Mouse (Mus musculus) urinary bladder, postnatal 36 days (tissue): ENCODE data around the gene Pglyrp4.
"Not testable (repeated sequence)": the region's sequence is repeated elsewhere in the genome, so short reads cannot be mapped to it uniquely, and the experiment has no call there.

Experiments used
- DNase-seq, 2 experiments: peaks; one replicate each; pipeline ENCODE4 v3.0.0; 2022; ENCODE audit warnings: low spot score in 2 of 2, mixed read lengths in 1 of 2

The Pglyrp4 gene

DNA sequence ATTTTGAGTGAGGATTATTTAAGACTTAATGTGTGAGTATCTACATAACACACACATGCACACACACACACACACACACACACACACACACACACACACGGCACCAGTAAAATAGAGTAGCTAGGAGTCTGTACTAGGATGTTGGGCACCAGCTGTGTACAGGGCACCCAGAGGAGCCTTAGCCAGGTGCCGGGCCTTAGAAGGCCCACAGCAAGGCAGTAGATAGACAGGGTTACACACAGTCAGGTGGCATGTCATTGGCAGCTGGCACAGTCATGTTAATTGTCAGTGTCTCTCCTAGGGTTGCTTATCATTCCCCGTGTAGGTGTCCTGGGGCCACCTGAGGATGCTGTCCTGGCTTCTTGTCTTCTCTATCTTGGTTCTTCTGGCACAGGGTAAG lies at the start of gene Pglyrp4:
Gene Pglyrp4 (plus strand): TSS at position 301 of the 400 bp plus-strand sequence.
- no peak for DNase-seq

DNA sequence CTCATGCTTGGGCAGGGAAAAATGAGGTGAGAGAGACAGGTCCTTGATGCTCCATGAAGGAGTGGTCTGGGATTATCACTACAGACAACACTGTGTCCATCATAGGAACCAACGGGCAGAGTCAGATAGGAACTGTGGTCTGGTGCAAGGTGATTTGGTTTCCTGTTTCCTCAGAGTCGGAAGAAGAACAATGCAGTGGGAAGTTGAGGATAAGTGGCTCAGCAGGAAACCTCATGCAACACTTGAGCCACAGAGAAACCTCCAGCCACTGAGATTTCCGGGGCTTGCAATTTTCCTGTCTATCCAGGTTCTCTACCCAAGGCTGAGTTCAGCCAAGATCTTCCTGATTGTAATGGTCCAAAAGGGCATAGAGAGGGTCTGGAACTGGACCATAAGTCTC lies 48.0 kb upstream of the Pglyrp4 start:
- no peak for DNase-seq

DNA sequence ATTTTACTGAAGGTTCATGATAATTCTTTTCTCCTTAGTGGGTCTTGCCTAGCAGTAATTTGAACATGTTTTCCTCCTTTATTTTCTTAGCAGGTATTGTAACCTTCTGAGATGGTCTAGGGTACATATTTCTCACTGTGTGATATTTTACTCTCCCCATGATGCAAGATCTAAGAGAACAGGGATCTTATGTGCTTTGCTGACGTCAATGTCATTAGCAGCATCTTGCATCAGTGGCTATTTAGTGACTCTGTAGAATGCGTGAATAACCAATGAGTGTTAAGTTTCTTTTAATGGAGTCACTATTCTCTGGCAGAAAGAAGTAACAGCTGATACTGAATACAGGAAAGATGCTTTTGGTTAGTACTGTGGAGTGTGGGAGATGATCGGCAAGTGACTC lies 42.8 kb upstream of the Pglyrp4 start:
- DNase-seq: no peak

DNA sequence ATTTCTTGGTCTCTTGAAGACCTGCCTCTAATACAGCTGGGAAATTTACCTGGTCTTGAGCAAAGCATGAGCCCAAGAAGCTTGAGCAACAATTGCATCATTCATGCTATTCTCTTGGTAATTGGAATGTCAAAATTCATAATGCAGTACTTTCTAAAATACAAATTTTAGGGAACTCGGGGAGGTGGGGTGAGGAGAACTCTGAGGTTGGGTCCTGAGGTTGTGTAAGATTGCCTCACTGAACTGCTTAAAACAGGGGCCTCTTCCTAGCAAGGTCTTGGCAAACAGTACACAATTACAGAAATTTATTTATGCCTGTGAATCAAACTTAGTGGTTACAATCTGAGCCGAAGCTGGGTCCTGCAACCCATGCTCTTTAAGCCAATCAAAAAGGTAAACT lies 39.9 kb upstream of the Pglyrp4 start:
- DNase-seq: no peak

DNA sequence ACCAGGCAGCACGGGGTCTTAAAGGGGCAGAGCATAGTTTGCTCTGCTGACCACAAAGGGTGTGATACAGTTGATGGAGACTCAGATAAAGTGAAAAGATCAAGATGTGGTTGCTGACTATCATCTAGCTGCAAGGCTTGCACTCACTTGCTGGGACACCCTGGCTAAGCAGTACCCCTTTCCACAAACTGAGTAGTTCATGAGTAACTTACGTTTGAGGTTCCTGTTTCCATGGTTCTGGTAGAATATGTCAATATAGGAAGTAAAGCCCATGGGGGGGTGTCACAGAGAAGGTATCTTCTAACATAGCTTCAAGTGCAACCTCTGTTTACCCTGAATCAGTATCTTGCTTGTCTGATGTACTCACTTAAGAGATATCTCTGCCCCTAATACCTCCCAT lies 33.2 kb upstream of the Pglyrp4 start:
- DNase-seq: no peak

DNA sequence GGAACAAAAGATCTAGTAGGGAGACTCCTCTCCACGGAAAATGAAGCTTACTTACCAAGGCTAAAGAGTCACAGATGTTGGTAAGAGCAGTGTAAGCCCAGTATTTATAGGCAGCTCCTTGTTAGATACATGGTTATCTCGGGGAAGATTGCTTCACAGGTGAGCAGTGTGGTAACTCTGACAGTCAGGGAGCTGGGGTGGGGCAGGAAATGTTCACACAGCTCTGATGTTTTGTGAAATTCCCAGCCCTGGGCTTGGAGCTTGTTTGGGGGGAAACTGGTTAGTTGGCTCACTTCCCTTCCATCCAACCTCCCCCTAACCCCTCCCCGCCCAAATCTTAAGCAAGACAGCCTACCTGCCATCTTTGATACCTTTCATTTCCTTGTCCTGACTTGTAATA lies 31.1 kb upstream of the Pglyrp4 start, which contains the start of gene S100a9:
Gene S100a9 (minus strand): TSS at position 109 of the 400 bp plus-strand sequence.
- no peak for DNase-seq

DNA sequence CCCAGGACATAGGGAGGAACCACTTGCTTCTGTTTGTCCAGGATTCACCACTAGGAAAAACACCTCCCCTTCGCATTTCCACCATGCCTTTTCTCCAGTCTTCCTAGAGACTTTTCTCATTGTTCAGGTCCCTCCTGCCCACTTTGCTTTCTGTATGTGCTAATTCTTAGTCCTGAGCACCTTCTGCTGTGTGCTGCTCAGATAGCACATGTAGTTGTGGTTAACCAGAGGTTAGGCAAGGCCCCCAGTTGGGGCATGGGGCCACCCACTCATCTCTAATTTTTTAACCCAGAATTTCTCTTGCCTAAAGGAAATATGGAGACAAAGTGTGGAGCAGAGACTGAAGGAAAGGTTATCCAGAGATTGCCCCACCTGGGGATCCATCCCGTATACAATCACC lies 24.5 kb upstream of the Pglyrp4 start:
- no peak for DNase-seq

DNA sequence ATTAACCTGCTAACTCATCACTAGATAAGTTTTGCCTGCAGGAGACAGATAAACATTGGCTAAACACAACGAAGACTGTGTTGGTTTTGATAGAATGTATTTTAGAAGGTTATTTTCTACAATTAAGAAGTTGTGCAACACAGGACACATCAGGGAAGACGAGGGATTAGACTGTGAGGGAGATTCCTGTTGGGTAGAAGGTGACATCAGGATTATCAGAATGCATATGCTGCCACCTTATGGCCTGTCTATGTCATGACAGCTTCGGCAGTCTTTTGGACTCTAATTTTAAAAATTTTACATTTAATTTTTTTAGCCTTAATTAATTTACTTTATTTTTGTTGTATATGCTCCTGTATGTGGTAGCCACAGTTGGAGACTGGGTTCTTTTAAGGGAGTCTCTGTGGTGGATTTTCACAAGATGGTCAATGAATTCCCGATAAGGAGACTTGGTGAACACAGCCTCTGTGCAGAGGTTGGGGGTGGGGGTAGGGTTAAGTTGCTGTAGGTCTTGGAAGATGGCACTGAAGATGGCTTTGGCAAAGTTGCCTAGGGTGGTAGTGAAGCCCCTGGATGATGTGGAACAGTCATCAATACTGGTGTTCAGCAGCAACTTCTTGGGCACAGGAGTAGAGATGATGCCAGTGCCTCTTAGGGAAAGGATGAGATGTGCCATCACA lies 18.0 kb upstream of the Pglyrp4 start:
- DNase-seq: no peak

DNA sequence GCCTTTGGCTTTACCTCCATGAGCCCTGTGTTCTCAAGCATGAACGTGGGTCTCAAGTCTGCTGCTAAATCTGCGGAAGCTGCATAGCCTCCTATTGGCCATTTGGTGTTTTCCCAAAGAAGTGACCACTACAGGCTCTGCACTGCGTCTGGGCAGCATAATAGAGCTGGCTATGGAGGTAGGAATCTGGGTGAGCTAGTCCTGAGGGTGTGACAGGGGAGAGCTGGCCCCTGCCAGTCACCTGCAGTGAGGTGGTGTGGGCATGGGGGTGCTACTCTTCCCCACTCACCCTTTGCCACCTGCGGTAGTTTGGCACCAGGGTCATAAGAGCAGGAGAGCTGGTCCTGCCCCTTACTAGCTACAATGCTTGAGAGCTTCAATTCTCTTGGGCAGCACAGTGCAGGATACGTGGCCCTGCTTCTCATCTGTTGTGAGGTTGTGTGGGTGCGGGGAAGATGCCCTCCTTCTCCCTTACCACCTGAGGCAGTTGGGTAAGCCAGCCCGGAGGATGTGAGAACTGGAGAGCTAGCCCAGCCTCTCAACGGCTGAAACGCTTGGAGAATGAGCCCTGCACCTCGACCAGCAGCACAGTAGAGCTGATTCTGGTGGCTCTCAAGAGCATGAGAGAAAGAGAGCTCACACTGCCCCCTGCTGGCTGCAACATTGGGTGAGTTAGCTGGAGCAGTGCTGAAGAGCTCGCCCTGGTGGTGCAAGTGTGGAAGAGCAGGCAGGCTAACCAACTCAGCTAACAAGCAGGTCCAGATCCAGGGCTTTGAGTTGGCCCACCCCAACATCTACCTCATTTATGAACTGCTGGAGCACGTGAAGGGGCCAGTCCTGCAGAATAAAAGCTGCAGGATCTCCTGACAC lies 16.9 kb upstream of the Pglyrp4 start:
- DNase-seq: peak; percentile 79 to 86

DNA sequence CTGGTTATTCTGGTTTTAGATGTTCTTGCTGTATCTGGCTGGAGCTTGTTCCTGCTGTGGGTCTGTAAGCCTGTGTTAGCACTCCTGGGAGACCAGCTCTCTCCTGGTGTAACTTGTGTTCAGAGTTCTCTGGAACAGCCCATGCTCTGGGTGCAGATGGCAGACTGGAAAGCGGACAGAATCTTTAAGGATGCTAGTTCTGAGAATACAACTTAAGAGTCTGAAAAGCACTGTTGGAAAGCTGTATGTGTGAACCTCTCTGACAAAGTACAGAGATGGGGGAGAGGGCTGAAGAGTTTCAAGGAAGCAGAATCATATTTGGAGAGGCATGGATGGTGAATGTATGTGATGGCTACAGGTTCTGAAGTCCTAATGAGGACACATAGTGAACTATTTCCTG lies 23.0 kb downstream of the Pglyrp4 start:
- no peak for DNase-seq

DNA sequence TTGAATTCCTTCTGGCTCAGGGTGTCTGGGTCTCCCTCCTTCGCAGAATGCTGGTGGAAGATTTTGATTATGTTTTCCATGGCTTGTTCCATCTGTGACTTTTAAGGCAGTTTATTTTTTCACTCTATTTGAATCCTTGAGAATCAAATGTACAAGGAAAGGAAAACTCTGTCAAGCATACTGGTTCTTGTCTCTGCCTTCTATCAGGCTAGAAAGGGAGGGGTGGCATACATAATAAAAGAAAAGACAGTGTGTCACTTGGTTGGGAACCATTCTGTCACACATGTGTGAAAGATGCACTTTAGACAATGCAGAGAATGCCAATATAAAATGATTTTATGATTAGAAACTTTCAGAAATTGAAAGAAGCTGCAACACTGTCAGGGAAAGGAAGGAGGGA lies 51.1 kb downstream of the Pglyrp4 start, which contains the start of gene Gm5849:
Gene Gm5849 (minus strand): TSS at position 101 of the 400 bp plus-strand sequence.
- not testable (repeated sequence) for DNase-seq
